Mouse (Mus musculus) gastrocnemius, postnatal 14 days (tissue): ENCODE results near the gene Alkbh2. TPM values are rescaled to one million over a fixed set of nuclear protein-coding genes. Genes with fewer than 3 reads are reported as not detected.

ENCODE experiments used
- DNase-seq: peaks from one replicate; pipeline ENCODE4 v3.0.0; 2021; ENCODE audit warnings: mixed read lengths
- intact Hi-C: fragments of 180-260 bp; cut with DNase I; formaldehyde crosslinking; loops from one replicate; pipeline ENCODE4 v1.15.1; 2025; ENCODE audit warnings: low total_unique reads
- total RNA-seq, 2 experiments: library from RNA; stranded (reverse); gene quantifications; 2 replicates each; pipeline ENCODE4 v1.2.3; 2021

Gene Alkbh2
- total RNA-seq, 2 experiments from 2014 or later: 1.1 to 1.5 TPM

DNA sequence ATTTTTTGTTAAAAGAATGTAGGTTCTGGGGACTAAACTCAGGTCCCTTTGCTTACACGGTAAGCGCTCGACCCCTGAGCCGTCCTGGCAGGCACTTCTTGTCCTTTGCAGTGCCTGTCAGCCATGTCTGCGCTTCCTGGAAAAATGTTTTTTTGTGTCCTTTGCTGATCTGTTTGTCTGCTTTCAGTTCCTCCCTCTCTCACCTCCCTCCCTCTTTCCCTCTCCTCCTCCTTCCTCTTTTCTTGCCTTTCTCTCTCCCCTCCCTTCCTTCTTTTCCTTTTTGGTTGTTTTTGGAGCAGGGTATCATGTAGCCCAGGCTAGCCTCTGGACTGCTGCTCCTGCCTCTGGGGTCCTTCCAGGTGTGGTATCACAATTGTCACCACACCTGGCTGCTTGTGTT lies 13.0 kb downstream of the Alkbh2 start:
- intact Hi-C loops: no loop called here
- DNase-seq: no peak

DNA sequence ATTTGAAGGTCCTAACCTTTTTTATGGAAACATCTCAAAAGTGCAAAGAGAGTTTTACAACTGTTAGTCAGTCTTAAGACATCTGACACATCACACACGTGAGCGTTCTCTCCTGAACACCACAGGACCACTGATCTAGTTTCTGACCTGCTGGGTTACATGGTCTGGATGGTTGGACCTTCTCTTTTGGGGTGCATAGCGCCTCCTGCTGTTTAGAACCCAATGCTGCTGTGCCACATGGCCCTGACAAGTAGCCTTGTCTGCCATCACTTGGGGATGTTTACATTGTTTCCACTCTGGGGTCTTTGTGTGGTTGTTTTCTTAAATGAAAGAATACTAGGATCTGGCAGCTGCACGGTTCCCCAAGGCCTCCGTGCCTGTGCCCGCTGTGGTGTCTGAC lies 14.7 kb downstream of the Alkbh2 start:
- intact Hi-C loops: no loop called here
- DNase-seq: no peak

DNA sequence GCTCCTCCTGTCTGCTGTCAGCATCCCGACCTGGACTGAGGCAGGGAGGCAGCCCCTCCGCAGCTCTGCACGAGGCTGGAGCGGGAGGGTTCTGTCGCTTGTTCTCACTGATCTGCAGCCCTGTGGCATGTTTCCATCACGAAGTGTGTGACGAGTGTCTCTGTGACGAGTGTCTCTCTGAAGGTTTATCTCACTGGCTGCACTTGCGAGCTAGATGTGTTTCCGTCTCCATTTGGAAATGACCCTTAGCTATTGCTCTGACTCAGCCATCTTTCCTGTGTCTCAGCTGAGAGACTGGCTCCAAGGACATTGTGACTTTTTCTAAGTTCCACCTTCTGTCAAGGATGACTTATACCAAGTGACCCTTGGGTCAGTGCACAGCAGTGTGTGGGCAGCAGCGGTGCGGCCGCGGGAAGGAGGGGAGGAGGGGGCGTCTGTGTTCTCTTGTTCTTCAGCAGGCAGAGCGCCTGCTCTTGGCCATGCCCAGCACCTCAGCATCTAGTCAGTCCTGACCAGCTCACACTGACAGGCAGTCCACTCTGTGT lies 21.6 kb downstream of the Alkbh2 start:
- no peak for DNase-seq
- intact Hi-C loops: loop anchor here (10.0 kb wide), 1 partner anchor 332 kb away; the partner anchor contains the start of genes Iscu and Sart3

DNA sequence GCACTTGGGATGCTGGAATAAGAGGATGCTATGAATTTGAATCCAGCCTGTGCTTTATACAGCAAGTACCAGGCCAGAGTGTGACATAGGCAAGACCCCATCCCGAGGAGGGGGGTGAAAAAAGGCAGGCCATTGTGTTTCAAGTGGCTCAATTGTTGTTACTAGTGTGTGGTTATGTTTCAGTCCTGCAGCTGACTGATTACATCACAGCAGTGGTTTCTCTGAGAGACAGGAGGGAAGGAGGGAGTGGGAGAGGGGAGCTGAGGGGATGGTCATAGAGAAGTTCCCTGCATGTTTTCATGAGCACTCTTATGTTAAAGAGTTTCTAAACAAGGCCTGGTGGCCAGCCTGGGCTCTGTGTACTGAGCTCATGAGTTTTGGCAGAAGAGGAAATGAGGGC lies 25.2 kb downstream of the Alkbh2 start:
- DNase-seq: no peak
- intact Hi-C loops: loop anchor here (10.0 kb wide), 1 partner anchor 328 kb away; the partner anchor contains the start of genes Iscu and Sart3

DNA sequence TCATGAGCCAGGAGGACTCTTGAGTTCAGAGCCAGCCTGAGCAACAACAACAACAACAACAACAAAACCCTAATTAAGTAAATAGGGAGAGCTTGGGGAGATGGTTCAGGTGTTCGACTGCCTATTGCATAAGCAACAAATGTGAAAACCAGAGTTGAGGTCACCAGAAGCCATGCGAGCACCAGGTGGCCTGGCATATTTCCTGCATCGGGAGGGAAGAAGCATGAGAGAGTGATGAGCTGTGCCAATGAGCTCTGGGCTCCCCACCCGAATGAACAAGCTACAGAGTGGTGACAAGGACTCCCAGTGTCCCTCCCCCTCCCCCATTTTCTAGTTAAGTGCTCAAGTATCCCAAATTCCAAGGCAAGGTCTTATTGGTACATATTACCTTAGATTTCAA lies 26.1 kb downstream of the Alkbh2 start:
- DNase-seq: no peak
- intact Hi-C loops: loop anchor here (10.0 kb wide), 1 partner anchor 327 kb away; the partner anchor contains the start of genes Iscu and Sart3

DNA sequence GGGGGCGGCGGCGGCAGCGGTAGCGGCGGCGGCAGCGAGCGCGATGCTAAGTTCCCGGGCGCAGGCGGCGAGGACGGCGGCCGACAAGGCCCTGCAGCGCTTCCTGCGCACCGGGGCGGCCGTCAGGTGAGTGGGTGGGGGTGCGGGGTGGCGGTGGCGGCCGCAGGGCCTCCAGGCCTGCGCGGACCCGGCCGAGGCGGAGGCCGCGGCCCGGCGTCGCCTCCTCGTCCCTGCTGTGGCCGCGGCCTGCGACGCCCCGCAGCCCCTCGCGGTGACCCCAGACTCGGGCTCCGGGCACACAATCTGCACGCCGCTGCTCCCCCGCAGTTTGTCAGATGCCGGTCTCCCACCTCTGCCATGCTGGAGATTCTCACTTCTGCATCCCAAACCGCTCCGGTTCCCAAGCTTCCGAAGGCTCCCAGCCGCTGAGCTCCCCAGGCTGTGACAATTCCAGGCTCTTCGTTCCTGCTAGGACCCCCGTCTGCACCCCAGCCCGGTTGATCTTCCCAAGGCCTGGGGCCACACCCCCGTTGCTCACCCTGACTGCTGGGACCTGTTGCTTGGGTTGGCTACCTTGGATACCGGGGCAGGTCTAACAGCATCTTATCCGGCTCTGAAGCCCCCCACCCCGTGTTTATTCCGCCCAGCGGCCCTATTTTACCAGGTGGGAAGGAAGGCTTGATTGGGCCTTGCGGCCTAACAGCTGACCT lies 27.5 kb downstream of the Alkbh2 start:
- intact Hi-C loops: loop anchor here (10.0 kb wide), 1 partner anchor 326 kb away; the partner anchor contains the start of genes Iscu and Sart3
- no peak for DNase-seq

DNA sequence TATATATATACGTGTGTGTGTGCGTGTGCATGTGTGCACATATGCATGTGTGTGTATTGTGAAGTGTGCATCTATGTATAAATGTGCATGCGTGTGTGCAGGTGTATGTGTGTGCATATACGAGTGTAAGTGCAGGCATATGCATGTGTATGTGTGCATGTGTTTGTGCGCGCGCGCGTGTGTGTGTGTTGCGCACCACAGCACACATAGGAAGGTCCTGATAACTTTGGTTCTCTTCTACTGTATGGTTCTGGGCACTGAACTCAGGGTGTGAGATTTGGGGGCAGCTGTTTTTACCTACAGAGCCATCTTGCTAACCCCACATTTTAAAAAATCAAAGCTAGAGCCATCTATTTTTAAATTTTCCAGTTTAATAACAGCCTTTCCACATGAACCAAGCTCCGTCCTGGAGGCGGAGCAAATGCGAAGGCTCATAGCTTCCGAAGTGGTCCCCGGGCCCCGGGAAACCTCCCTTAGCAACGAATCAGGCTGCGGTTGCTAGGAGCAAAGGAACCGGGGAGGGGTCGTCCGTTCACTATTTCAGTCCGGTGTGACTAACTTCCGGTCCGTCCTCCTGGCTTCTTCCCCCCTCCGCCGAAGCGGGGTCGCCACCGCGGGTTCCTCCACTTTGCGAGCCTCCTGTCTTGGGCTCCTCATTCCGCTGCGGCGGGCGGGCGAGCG lies 28.2 kb downstream of the Alkbh2 start:
- peak; percentile 90 for DNase-seq
- intact Hi-C loops: loop anchor here (10.0 kb wide), 1 partner anchor 325 kb away; the partner anchor contains the start of genes Iscu and Sart3

DNA sequence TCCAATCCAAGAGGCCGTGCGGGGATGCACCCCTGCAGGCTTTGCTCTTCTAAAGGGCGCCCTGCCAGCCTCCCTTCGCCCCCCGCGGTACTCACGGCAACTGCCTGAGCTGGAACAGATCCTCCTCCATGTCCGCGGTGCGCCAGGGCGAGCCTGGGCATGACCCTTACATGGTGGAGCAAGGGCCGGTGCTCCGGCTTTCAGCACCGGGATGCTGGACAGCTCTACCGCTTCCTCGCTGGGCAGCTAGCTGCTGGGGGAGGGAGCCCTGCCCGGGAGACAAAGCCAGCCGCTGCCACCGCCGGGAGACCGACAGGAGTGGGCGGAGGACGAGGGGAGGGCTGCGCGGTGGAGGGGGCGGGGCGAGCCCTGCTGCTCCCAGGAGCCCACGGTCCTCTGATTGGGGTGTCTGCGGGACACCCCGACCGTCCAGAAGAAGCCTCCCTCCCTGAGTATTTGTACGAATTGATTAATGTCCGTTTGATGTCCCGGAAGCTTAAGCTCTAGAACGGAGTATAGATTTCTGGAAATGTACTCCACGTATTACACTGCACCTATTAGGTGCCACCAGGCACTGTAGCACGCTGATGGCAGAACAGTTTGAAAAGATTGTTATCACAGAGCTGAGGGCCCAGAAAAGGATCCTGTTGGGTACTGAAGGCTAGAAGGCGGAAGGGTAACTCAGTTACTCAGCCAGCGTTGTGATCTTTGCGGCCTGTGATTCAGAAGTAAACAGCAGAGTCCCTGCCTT lies 36.8 kb downstream of the Alkbh2 start, which contains the start of gene Svop:
Gene Svop, minus strand, starts transcription at position 514 of the 751 bp plus-strand sequence.
- intact Hi-C loops: no loop called here
- DNase-seq: peak; percentile 82

DNA sequence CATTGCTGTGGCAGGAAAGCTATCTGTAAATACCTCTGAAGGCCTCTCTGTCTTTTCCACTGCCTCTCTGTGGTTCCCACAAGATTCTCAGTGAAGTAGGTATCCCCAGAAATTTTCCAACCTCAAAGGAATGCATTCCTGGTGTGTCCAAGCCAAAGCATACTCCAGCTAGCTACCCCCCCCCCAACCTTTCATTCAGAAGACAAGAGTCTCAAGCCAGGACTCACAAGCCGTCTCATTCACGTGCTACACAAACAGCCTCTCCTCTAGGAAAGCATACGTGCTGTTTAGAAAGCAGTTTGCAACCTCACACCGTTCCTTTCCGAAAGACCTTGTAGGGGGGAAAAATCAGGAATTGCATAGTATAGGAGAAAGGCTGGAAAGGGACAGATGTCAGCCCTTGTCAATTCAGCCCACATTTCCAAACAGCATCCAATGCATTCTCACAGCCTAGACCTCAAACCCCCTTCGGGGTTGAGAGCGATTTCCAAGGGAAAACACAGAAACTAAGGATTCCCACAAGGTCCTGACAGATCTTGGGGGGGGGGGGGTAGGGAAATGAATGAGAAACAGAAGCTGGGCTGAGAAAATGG lies 37.5 kb downstream of the Alkbh2 start:
- intact Hi-C loops: no loop called here
- DNase-seq: no peak

DNA sequence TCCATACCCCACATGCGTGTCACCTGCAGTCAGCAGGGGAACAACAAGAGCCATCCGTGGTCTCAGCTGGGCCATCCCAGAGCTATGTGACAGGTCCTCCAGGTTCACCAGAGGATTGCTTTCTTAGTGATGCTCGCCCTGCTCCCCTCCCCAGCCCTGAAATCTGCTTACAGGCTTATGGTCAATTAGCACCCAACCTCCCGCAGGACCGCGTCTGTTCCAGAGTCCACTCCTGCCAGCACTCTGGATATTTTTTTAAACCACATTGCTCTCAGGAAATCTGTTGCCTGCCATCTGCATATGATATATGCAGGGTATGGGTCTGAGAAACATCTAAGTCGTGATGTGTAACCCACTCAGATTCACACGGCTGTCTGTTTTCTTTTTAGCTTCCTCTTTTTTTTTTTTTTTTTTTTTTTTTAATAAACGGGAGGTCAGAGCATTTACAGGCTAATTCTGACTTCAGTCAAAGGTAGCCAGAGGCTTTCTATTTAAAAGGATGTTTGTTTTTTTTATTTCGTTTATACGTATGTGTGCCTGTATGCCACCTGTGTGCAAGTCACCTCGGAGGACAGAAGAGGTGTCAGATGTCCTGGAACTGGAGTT lies 40.0 kb downstream of the Alkbh2 start:
- intact Hi-C loops: no loop called here
- no peak for DNase-seq

DNA sequence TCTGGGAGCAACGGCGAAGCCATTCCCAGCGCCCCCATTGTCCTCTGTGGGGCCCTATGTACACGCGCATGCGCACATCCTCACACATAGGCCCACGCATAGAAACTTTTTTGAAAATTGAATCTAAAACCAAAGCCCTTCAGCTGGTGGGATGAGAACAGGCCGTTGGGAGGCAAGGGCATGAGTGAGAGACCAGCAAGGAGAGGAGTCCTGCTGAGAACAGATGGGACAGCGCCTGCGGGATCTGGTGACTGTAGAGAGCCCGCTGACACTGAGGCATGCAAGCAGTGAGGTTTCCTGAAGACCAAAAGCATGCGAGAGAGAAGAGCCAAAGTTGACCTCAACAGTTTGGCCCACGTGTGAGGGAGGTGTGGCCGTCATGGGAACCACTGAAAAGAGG lies 42.5 kb downstream of the Alkbh2 start:
- intact Hi-C loops: no loop called here
- no peak for DNase-seq

DNA sequence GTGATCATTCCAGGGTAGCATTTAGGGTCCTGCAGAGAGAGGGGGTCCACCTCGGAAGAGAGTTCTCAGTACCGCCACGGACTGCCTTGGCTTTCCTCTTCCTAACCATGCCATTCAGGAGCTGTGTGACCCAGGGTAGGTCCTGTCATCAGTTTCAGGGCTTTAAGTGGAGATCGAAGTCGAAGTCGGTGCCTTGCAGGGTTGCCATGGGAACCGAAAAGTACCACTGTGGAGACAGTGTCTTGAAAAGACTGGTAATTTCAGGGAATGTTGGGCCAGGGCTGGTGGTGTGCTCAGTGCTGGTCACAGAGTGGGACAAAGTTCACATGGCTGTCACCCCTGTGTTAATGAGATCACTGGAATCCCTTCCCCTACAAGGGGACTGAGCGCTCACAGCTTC lies 51.0 kb downstream of the Alkbh2 start:
- intact Hi-C loops: no loop called here
- DNase-seq: no peak

Other genes starting within 250 kb of the Alkbh2 start
- 10 to 100 TPM; 24.0 to 28.7 TPM for gene Coro1c, start 219.5 kb downstream of the Alkbh2 start, total RNA-seq
- 1 to 10 TPM; 5.6 to 8.9 TPM for gene Ssh1, start 134.3 kb downstream of the Alkbh2 start, total RNA-seq
- not detected for gene Dao, start 124.5 kb downstream of the Alkbh2 start, total RNA-seq
- 1 to 10 TPM; 7.2 to 7.8 TPM for gene Usp30, start 62.8 kb downstream of the Alkbh2 start, total RNA-seq
- not detected for gene Svop, start 36.6 kb downstream of the Alkbh2 start, total RNA-seq
- gene Ung, start 2.2 kb upstream of the Alkbh2 start, total RNA-seq: 1 to 10 TPM; 6.5 to 7.2 TPM
- 10 to 100 TPM; 66.4 to 98.1 TPM for gene Acacb, start 18.3 kb upstream of the Alkbh2 start, total RNA-seq
- gene Foxn4, start 145.6 kb upstream of the Alkbh2 start, total RNA-seq: not detected
- 1 to 10 TPM in 1 of 2 experiments, not detected in 1; 1.1 TPM for gene Myo1h, start 160.9 kb upstream of the Alkbh2 start, total RNA-seq